Mouse (Mus musculus) intestine, postnatal 0 days (tissue): ENCODE measurements around the gene 4930550C14Rik. TPM values are rescaled to one million over a fixed set of nuclear protein-coding genes. Genes with fewer than 3 reads are reported as not detected.

Experiments
- ATAC-seq: fragments of 200-750 bp; cut with Nextera tagmentation; 2 replicates; pipeline ENCODE4 v1.8.0; 2017; ENCODE audit warnings: mild to moderate bottlenecking, moderate TSS enrichment, moderate library complexity
- H3K27ac ChIP-seq: fragments of 300-500 bp; sonication (generic); 2 replicates; pipeline ENCODE4 v1.5.1; 2014; ENCODE audit warnings: mild to moderate bottlenecking, low read depth, low read length, moderate library complexity
- H3K27me3 ChIP-seq: fragments of 300-500 bp; sonication (generic); replicated peaks from 2 replicates; pipeline ENCODE4 v1.6.1; 2014; ENCODE audit warnings: low read length, mixed read lengths; ENCODE audit not compliant: control insufficient read depth, insufficient read depth
- H3K36me3 ChIP-seq: fragments of 300-500 bp; sonication (generic); 2 replicates; pipeline ENCODE4 v1.6.1; 2014; ENCODE audit warnings: mild to moderate bottlenecking, moderate library complexity; ENCODE audit not compliant: control insufficient read depth, insufficient read depth
- H3K4me1 ChIP-seq: fragments of 300-500 bp; sonication (generic); replicated peaks from 2 replicates; pipeline ENCODE4 v1.6.1; 2014; ENCODE audit warnings: antibody characterized with exemption, low read length, mixed read lengths; ENCODE audit not compliant: control insufficient read depth, insufficient read depth
- H3K4me2 ChIP-seq: fragments of 300-500 bp; sonication (generic); replicated peaks from 2 replicates; pipeline ENCODE4 v1.6.1; 2014; ENCODE audit warnings: low read depth, mild to moderate bottlenecking, moderate library complexity
- H3K4me3 ChIP-seq: fragments of 300-500 bp; sonication (generic); 2 replicates; pipeline ENCODE4 v1.5.1; 2014; ENCODE audit warnings: low read depth, low read length
- H3K9ac ChIP-seq: fragments of 300-500 bp; sonication (generic); 2 replicates; pipeline ENCODE4 v1.6.1; 2014; ENCODE audit warnings: mild to moderate bottlenecking, low read depth, low read length
- H3K9me3 ChIP-seq: fragments of 300-500 bp; sonication (generic); 2 replicates; pipeline ENCODE4 v1.6.1; 2016; ENCODE audit warnings: mixed run types; ENCODE audit not compliant: control insufficient read depth
- CTCF ChIP-seq: sonication (generic); IDR thresholded peaks from 2 replicates; pipeline ENCODE4 v1.5.1; 2016; ENCODE audit warnings: low read depth, mild to moderate bottlenecking, control low read depth, antibody characterized with exemption, moderate library complexity
- WGBS: fragments of 180-500 bp; shearing (Covaris S2); extraction: QIAGEN DNeasy Blood & Tissue Kit; methylation state at CpG from one replicate; pipeline ENCODE4 v1.1.7; 2014; 5-methylcytosine and 5-hydroxymethylcytosine counted together
- polyA plus RNA-seq: library from polyadenylated mRNA; unstranded; fragments of >200 nt; fragmentation: Nextera tagmentation; extraction: Ambion mirVana; gene quantifications from 2 replicates; pipeline ENCODE4 v1.2.1, GENCODE M21; 2015

The 4930550C14Rik gene
- polyA plus RNA-seq, 1 experiment from 2014 or later: 0.26 TPM

DNA sequence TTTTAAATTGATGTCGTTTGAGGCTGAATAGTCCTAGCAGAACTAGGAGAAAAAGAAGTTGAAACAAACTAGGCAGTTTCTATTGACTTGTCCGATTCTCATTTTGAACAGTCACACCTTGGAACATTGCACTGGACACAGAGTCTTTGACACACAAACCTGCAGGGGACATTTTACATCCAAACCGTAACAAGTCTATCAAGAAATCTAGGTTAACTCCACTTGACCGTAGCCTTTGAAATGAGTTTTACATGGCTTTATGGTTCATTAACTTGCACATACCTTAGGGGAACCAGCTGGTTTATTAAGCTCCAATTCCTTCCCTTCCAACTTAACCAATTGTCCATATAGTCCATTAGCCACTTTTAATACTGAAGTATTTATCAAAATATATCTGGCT is 1.4 kb upstream of the 4930550C14Rik start:
- Histone ChIP-seq H3K4me3 (no peak overlapping the region), H3K4me2 (no peak overlapping the region), H3K4me1 (no peaks in the 10 kb centered on the region; the same call in 1 of the 2 replicates), H3K9ac (no peak overlapping the region), H3K27me3 (no peaks in the 10 kb centered on the region), H3K27ac (no peak overlapping the region), H3K9me3 (no peaks in the 10 kb centered on the region), H3K36me3 (peaks cover 20% of the 10 kb centered on the region)
- no peak for ATAC-seq
- TF ChIP-seq CTCF: no peak
- 96% methylated on average over 4 of the region's 4 CpGs for WGBS

- no peak overlapping the region for H3K4me3 ChIP-seq
- TF ChIP-seq CTCF: no peak
- H3K9ac ChIP-seq: no peak overlapping the region
- no peak overlapping the region for H3K27ac ChIP-seq
- ATAC-seq: no peak
- no peaks in the 10 kb centered on the region for H3K9me3 ChIP-seq
- no peaks in the 10 kb centered on the region for H3K27me3 ChIP-seq
- H3K4me1 ChIP-seq: no peaks in the 10 kb centered on the region; the same call in 1 of the 2 replicates
- 88% methylated on average over 8 of the region's 8 CpGs for WGBS
- no peak overlapping the region for H3K4me2 ChIP-seq
- H3K36me3 ChIP-seq: peaks cover 18% of the 10 kb centered on the region
These were observed 979 bp upstream of the 4930550C14Rik start for GRCm38 (mm10) chr9:53401146-53401545.

DNA sequence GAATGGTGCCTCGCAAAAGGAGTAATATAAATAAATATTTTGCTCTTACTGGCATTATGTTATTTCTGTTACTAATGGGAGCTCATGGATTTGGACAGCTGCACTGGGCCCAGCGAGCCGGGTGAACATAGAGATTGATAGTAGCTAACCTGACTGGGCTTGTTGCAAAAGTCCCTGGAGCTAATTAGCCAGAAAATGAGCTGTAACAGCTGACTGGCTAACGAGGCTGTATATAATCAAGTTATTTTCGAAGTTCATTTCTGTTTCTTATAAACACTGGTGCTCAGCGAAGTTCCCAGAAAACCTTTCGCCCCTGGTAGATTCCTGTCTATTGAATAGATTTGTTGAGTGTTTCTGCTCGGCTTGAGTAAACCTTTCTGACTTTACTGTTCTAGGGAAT is 866 bp downstream of the 4930550C14Rik start:
- TF ChIP-seq CTCF: no peak
- H3K9ac ChIP-seq: no peak overlapping the region
- H3K9me3 ChIP-seq: no peaks in the 10 kb centered on the region
- 73% methylated on average over 8 of the region's 8 CpGs for WGBS
- no peak for ATAC-seq
- peak overlapping the region; percentile 15; the same call in 1 of the 2 replicates for H3K27ac ChIP-seq
- no peaks in the 10 kb centered on the region; the same call in 1 of the 2 replicates for H3K4me1 ChIP-seq
- H3K4me2 ChIP-seq: peak overlapping the region; percentile 51
- H3K27me3 ChIP-seq: no peaks in the 10 kb centered on the region
- H3K4me3 ChIP-seq: no peak overlapping the region
- peaks cover 5% of the 10 kb centered on the region; the same call in 1 of the 2 replicates for H3K36me3 ChIP-seq

- no peak for TF ChIP-seq CTCF
- no peaks in the 10 kb centered on the region; the same call in 1 of the 2 replicates for H3K4me1 ChIP-seq
- H3K4me3 ChIP-seq: no peak overlapping the region
- H3K4me2 ChIP-seq: no peak overlapping the region
- no peaks in the 10 kb centered on the region for H3K27me3 ChIP-seq
- H3K27ac ChIP-seq: no peak overlapping the region
- ATAC-seq: no peak
- no peaks in the 10 kb centered on the region for H3K9me3 ChIP-seq
- H3K36me3 ChIP-seq: peaks cover 5% of the 10 kb centered on the region; the same call in 1 of the 2 replicates
- H3K9ac ChIP-seq: no peak overlapping the region
- WGBS: 87% methylated on average over 6 of the region's 6 CpGs
These were observed 2.1 kb downstream of the 4930550C14Rik start for GRCm38 (mm10) chr9:53404050-53404752.

GRCm38 (mm10) chr9:53404753-53405722 is 2.9 kb downstream of the 4930550C14Rik start:
- no peak overlapping the region for H3K9ac ChIP-seq
- ATAC-seq: peak; percentile 66
- WGBS: 26% methylated on average over 21 of the region's 21 CpGs

DNA sequence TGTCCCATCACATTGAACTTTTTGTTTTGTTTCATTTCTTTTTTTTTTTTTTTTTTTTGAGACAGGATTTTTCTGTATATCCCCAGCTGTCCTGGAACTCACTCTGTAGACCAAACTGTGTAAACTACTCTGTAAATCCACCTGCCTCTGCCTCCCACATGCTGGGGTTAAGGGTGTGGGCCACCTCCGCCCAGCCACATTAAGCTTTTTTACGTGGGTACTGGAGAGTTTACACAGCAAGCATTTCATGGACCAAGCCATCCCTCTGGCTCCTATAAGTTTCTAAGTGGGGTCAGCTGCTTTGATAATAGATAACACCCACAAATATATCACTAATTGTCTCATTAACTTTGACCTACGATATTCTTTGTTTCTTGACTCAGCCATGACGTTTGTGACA is 6.4 kb downstream of the 4930550C14Rik start:
- H3K27ac ChIP-seq: no peak overlapping the region
- H3K4me2 ChIP-seq: no peak overlapping the region
- no peak for ATAC-seq
- WGBS: 52% methylated on average over 4 of the region's 4 CpGs
- no peak for TF ChIP-seq CTCF
- H3K27me3 ChIP-seq: no peaks in the 10 kb centered on the region
- H3K4me3 ChIP-seq: no peak overlapping the region
- no peaks in the 10 kb centered on the region for H3K9me3 ChIP-seq
- H3K36me3 ChIP-seq: no peaks in the 10 kb centered on the region
- no peaks in the 10 kb centered on the region; the same call in 1 of the 2 replicates for H3K4me1 ChIP-seq
- no peak overlapping the region for H3K9ac ChIP-seq

More at GRCm38 (mm10) chr9:53404753-53405722, 2.9 kb downstream of the 4930550C14Rik start:
- H3K4me3 ChIP-seq: peak overlapping the region; percentile 29
- H3K27ac ChIP-seq: no peak overlapping the region
- TF ChIP-seq CTCF: no peak
- H3K27me3 ChIP-seq: no peaks in the 10 kb centered on the region
- H3K4me2 ChIP-seq: peak overlapping the region; percentile 69
- H3K4me1 ChIP-seq: no peaks in the 10 kb centered on the region; the same call in 1 of the 2 replicates
- H3K9me3 ChIP-seq: no peaks in the 10 kb centered on the region
- 0 out of 2 replicates have a peak, but pooled peaks cover under 1% of the 10 kb centered on the region for H3K36me3 ChIP-seq
